Mouse (Mus musculus) adrenal gland, adult (tissue): ENCODE measurements at regions not wholly inside any gene's neighbourhood (a gene's known extent, or its start where the extent isn't known, plus 50 kb on each side); places are given as distances from the start of the nearest gene placed in this dataset.

Experiments used
- DNase-seq, 2 experiments: peaks; one replicate each; pipeline ENCODE4 v3.0.0; 2022 to 2023; ENCODE audit warnings: low spot score in 1 of 2; ENCODE audit not compliant: inconsistent age in 2 of 2

- DNase-seq, result no peak
Measured at GRCm38 (mm10) chr2:74354591-74354990, 224.6 kb downstream of the Lnpk start.

- no peak for DNase-seq
Measured at GRCm38 (mm10) chr2:74349809-74350208, 229.4 kb downstream of the Lnpk start.

GRCm38 (mm10) chr2:74306301-74306700, 272.9 kb downstream of the Lnpk start:
- no peak for DNase-seq

DNA sequence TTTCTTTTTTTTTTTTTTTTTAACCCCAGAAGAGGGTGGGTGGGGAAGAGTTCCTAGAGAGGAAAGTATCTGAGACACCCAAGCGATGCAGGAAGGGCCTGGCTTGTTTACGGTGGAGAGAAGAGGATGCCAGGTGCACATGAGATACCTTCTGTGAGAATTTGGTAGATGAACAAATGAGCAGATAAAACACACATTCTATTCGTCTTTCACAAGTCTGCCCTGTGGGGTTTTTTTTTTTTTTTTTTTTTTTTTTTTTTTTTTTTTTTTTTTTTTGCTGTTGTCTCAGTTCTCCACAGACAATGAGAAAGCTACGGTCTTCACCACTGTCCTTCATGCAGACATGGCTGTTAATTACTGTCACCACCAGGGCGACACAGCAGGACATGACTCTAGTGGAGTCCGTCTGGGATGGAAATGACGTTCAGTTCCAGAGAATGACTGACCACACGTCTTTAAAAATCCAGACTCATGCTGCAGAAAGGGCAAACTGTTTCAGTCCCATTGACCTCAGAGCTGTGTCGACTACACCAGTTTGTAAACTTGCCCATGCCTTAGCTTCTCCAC, 278.3 kb downstream of the Lnpk start:
- DNase-seq, result no peak

DNA sequence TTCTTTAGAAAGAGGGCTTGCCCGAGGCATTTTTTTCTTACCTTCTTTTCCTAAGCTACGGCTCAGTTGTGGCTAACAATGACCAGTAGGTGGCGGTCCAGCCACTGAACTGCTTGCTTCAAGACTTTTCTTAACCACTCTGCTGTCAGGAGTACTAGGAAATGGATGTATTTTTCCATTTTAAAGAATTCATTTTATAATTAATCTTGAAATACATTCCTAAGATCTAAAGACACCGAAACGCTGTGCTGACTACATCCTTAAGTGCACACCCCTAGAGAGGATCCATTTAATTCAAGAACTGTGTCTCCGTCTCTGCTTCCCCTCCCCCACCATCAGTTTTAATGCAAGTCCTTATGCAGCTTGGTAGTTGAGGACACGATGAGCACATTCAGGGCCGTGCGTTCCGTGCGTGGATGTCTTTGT, 278.9 kb downstream of the Lnpk start:
- peak; percentile 38 to 80 for DNase-seq

GRCm38 (mm10) chr2:74292641-74293040, 286.6 kb downstream of the Lnpk start:
- no peak for DNase-seq

DNA sequence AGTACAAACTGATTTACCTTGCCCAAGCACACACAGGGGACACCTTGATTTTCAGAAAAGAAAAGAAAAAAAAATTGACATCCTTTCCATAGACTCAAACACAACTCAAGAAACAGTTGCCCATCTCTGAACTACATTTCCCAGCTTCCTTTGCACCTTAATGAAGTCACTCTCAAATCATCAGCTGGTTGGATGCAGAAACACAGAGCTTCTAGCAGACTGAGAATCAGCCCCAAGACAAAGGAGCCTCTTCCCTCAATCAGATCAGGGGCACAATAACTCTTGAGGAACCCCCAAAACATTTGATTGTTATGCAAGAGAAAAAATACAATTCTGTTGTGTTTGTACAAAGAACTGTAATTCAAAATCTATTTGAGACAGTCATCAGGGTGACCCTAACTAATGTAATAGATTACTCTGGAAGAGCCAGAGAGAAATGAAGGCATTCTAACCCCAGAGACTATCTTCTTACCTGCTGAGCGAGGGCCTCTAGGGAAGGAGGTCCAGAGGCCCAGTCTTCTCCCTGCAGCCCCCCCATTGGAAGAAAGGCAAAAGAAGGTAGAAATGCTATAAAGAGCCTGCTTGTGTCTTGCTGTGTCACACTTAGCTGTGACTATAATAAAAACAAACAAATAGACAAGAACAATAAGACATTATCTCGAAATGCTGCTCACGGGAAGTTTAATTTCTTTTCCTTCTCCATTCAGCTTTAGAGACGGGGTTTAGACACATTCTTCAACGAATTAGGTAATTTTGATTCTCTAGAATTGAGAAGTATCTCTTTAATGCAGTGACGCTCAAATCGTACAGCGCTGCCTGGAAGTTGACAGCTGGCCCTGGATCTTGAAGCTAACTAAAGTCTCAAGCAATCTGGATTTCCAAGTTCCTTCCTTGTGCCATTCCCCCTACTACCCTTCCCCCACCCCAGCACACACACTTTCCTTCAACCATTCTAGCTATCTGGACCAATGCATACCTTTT, 287.5 kb downstream of the Lnpk start:
- DNase-seq, result no peak

- DNase-seq, result no peak
Measured at GRCm38 (mm10) chr2:74285624-74286023, 293.6 kb downstream of the Lnpk start.

DNA sequence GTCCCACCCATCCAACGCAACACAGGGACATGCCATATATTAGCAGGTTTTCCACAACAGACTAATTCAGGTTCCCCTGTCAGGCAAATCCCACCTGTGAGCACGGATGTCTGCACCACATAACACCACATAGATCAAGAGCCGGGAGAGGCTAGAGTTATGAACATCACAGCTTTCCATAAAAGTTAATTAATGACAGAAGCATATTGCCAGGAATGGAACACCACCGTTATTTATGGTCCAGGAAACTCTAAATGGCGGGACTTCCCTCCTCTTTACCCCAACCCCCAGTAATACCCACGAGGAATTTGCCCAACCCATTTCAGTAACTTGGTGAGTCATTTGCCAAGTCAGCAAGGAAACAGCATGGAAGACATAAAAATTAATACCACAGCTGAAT, 314.3 kb downstream of the Lnpk start:
- DNase-seq, result no peak

DNA sequence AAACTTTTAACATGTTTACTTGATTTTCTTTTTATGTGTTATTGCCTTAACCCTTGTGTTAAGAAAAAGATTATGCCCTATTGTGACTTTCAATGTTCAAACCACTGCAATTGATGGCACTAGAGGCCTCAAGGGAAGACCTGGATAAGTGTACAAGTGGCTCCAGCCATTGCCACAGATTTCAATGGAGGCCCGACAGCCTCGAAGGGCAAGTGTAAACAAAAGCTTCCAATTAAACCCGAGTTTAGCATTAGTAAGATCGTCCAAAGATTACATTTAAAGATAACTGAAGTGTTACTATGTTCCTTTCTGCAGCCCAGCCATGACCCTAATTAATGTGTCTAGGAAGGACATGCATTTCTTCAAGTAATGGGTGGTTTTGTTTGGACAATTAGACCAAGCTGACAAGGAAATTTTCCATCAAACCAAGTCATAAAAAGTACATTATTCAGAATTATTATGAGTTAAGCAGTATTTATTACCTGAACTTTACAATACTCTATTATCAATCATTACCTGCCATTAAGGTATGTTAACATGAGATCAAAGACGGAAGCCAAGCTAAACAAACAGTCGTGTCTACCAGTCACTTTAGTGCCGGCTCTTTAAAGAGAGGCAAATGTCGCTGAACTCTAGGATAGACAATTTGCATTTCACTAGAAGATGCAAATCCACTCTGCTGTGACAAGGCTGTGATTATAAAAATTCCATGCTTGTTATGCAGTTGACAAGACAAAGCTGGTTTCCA, 322.0 kb downstream of the Lnpk start:
- no peak for DNase-seq

GRCm38 (mm10) chr2:74247521-74247920, 331.7 kb downstream of the Lnpk start:
- DNase-seq, result peak in 1 of 2 experiments; percentile 37

GRCm38 (mm10) chr2:74246631-74247030, 332.6 kb downstream of the Lnpk start:
- no peak for DNase-seq

DNA sequence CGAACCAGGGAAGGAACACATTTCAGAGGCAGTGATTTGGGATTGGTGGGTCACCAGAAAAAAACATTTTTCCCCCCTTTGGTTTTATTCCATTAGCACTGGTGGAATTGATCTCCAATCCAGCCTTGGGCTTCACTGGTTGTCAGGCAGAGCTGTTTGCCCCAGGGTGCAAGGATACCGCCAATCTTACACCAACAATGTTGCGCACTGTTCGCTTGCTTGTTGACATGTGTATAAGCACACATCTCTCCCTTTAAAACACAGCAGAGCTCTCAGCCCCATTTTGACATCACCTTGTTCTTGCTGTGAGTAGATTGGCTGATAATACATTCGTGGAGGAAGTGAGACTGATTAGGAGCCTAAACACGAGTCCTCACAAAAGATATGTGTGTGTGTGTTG, 333.1 kb upstream of the Atp5g3 start:
- no peak for DNase-seq

GRCm38 (mm10) chr2:74243801-74244200, 332.7 kb upstream of the Atp5g3 start:
- DNase-seq, result no peak

GRCm38 (mm10) chr2:74239586-74239985, 328.5 kb upstream of the Atp5g3 start:
- DNase-seq, result peak in 1 of 2 experiments; percentile 19

DNA sequence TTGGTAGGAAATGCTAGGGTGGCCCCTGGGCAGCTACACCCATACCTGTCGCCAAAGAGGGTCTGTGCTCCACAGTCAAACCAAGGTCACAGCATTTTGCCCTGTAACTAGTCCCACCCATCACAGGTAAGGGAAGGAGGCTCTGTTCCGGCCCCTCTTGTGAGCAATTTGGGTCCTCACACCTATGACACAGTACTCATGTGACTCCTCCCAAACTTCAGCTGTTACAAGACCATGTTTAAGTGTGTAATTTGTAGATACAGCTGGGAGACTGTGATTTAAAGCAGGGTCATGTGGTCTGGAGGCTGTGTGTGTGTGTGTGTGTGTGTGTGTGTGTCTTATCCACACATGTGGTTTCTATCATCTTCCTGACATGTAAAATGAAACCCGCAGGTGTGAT, 306.3 kb upstream of the Atp5g3 start:
- DNase-seq, result no peak

- DNase-seq, result no peak
Measured at GRCm38 (mm10) chr2:74210210-74210609, 299.1 kb upstream of the Atp5g3 start.

DNA sequence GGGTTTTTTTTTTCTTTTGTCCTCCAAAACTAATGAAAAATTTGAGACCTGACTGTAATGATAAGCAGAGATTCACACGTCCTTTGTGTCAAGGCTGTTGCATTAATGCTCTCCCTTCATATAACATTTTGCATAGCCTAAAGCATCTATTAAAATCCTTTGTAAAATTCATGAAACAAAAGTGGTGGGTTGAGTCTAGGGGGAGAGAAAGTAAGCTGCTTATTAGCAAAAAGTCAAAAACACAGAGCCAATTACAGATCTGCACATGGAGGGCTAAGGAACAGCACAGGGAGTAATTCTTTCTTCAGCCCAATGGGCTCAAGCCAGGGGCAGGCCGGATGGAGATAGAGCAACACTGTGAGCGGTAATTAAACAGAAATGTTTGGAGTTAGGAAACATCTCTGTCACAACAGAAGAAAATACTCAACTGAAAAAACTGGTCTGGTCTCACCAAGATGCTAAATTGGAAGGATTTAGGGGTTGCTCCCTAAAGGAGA, 298.3 kb upstream of the Atp5g3 start:
- DNase-seq, result no peak

GRCm38 (mm10) chr2:74207440-74207839, 296.3 kb upstream of the Atp5g3 start:
- no peak for DNase-seq

- no peak for DNase-seq
Measured at GRCm38 (mm10) chr2:74202776-74203175, 291.6 kb upstream of the Atp5g3 start.

DNA sequence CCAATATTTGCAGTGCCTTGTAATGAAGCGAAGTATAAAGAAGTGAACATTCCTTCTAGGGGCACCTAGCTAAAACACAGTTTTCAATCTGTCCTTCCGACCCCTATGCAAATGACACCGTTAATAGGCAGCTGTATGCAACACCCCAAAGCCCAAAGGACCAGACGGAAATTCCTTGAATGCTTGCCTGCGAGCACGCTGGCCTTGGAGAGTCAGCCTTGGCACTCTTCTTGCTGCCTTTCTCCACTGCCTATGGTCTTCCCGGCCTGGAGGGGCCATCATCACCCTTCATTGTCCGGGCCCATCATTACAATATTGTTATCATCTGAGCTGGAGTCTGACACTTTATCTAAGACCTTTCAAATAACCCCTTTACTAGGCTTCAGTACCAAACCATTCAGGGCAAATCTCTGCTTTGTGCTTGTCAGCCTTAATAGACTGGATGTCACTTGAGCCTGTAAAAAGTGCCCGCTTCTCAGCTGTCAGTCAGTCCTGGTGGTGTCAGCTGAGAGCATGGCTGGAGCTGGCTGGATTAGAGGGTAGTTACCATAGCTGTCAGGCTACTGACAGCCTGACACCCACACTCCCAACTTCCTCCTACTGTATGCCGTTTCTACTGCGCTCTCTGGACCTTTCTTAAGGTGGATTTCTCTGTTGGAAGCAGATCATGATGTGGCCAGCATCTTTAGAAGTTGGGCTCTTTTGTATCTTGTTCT, 290.6 kb upstream of the Atp5g3 start:
- no peak for DNase-seq
